Mouse (Mus musculus): ENCODE results near the gene Gm21981. TPM values are rescaled to one million over a fixed set of nuclear protein-coding genes. Genes with fewer than 3 reads are reported as not detected.

The Gm21981 gene
- polyA plus RNA-seq, 1 experiment = 5.8 TPM

DNA sequence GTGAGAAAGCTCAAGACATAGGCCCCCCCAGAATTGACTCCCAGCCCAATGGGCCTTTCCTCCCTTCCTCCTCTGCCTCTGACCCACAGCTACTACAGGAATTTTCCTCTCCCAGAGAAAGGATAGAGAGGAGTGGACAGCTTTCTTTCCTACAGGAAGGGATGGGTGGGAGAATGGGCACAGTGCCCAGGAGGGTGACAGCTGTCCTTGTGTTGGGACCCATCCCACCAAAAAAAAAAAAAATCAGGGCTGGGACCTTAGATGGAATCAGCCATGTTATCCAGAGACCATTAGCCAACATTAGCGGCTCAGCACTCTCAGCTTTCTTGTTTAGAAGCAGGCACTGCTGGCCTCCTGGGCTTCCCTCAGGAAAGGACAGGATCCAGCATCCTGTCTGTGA, 11.9 kb upstream of the Gm21981 start:
- Histone ChIP-seq H3K4me3 (ENCODE audit: insufficient read depth, low read length) (no peak overlapping the region), H3K27ac (ENCODE audit: insufficient read depth, low read length) (no peak overlapping the region), H3K4me1 (ENCODE audit: control insufficient read depth, insufficient read depth, low read length) (no peaks in the 10 kb centered on the region)
- no peak for TF ChIP-seq POLR2A (IDR thresholded peaks at IDR 0.05; ENCODE audit: extremely low read depth, insufficient read depth, low read length)
- no peak for TF ChIP-seq CTCF (IDR thresholded peaks at IDR 0.05; ENCODE audit: extremely low read depth, insufficient read depth, low read length)

DNA sequence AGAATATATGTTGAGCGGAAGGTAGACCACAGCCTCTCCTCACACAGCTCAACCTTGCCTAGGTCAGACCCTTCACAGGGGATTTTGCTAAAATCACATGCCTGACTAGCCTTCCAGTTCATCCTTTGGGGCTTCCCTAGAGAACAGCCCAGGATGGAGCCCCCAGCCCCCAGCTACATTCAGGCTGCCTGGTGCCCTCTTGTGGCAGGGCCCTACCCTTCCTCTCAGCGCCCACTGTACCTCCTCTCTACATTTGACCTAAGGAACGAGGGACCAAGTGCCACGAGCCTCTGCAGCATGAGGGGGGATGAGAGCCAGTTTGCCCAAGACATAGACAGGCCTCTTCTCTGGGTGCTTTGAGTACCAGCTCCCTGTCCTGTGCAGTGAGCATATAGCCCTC, 10.4 kb upstream of the Gm21981 start:
- H3K4me1 ChIP-seq (ENCODE audit: control insufficient read depth, insufficient read depth, low read length) = no peaks in the 10 kb centered on the region
- no peak overlapping the region for H3K4me3 ChIP-seq (ENCODE audit: insufficient read depth, low read length)
- TF ChIP-seq CTCF (IDR thresholded peaks at IDR 0.05; ENCODE audit: extremely low read depth, insufficient read depth, low read length) (no peak), POLR2A (IDR thresholded peaks at IDR 0.05; ENCODE audit: extremely low read depth, insufficient read depth, low read length) (no peak)
- H3K27ac ChIP-seq (ENCODE audit: insufficient read depth, low read length) = no peak overlapping the region

DNA sequence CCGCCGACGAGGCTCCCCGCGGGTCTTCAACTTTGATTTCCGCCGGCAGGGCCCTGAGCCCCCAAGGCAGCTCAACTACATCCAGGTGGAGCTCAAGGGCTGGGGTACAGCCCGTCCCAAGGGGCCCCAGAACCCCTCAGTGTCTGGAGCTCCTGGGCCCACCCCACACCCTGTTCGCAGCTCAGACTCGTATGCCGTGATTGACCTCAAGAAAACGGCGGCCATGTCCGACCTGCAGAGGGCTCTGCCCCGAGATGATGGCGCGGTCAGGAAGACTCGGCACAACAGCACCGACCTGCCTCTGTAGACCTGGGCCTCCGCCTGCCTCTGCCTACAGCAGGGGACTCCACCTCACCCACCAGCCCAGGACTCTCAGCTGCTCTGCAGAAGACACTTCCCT, 9.3 kb upstream of the Gm21981 start:
- Histone ChIP-seq H3K27ac (ENCODE audit: insufficient read depth, low read length) (no peak overlapping the region), H3K4me1 (ENCODE audit: control insufficient read depth, insufficient read depth, low read length) (no peaks in the 10 kb centered on the region), H3K4me3 (ENCODE audit: insufficient read depth, low read length) (no peak overlapping the region)
- no peak for TF ChIP-seq POLR2A (IDR thresholded peaks at IDR 0.05; ENCODE audit: extremely low read depth, insufficient read depth, low read length)
- no peak for TF ChIP-seq CTCF (IDR thresholded peaks at IDR 0.05; ENCODE audit: extremely low read depth, insufficient read depth, low read length)

DNA sequence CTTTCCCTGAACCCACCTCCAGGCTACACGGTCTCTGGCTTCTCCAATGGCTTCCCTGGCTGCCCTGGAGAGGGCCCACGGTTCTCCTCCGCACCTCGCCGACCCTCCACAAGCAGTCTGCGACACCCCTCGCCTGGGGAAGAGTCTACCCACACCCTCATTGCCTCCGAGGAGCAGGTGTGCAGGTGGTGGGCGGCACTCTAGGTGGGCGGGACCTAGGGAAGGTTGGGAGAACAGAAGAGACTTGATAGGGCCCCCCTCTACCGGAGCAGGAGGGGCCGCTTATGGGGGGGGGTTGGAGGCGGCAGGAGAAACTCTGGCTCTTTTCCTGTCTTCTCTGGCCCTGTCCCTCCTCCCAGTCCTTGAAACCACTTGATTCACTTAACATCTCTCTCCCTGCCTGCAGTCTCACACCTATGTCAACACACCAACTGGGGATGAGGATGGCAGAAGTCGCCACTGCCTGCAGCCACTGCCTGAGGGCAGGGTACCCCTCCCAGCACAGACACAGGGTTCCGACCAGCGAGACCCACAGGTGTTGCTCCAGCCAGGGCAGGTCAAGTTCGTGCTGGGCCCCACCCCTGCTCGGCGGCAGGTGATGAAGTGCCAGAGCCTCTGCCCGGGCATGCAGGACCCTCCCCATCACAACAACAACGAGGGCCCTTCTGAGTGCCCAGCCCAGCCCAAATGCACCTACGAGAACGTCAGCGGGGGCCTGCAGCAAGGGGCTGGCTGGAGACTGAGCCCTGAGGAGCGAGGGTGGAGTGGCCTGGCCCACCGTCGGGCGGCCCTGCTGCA, 8.5 kb upstream of the Gm21981 start:
- Histone ChIP-seq H3K4me3 (ENCODE audit: insufficient read depth, low read length) (no peak overlapping the region), H3K4me1 (ENCODE audit: control insufficient read depth, insufficient read depth, low read length) (no peaks in the 10 kb centered on the region), H3K27ac (ENCODE audit: insufficient read depth, low read length) (no peak overlapping the region)
- TF ChIP-seq CTCF (IDR thresholded peaks at IDR 0.05; ENCODE audit: extremely low read depth, insufficient read depth, low read length) (no peak), POLR2A (IDR thresholded peaks at IDR 0.05; ENCODE audit: extremely low read depth, insufficient read depth, low read length) (no peak)

DNA sequence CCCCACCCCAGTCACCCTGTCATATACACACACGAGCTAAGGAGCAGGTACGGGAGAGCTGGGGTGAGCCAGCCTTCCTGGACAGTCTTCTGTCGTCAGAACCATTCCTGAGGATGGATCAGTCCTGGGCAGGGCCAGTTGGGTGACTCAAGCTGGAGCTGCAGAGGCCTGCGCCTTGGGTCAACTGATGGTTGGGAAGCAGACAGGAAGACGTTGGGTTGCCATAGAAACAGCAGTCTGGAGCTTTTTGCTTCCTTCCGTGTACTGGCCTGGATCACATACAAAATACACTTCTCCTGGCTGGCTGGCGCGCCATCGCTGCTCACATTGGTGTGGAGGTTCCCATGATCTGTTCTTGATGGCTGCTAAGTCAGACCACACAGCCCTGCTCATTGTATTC, 7.5 kb upstream of the Gm21981 start:
- H3K4me1 ChIP-seq (ENCODE audit: control insufficient read depth, insufficient read depth, low read length) = no peaks in the 10 kb centered on the region
- no peak overlapping the region for H3K27ac ChIP-seq (ENCODE audit: insufficient read depth, low read length)
- TF ChIP-seq POLR2A (IDR thresholded peaks at IDR 0.05; ENCODE audit: extremely low read depth, insufficient read depth, low read length) = no peak
- H3K4me3 ChIP-seq (ENCODE audit: insufficient read depth, low read length) = no peak overlapping the region

DNA sequence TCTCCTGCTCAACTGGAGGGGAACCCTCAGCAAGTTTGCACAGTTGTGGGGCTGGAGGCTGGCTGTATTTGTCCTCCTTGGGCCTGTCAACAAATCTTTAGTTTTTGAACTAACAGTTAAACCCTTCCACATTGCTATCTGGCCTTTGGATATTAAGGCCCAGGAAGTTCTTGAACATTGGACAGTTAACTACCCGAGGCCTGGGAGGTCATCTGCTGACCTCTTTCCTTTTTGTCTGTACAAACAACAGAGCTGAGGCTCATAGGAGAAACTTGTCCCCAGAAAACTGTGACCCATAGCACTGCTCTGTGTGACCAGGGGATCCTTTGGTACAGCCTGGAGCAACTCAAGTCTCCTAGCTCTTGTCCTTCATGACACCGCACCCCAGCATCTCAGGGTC, 4.8 kb upstream of the Gm21981 start:
- Histone ChIP-seq H3K27ac (ENCODE audit: insufficient read depth, low read length) (no peak overlapping the region), H3K4me1 (ENCODE audit: control insufficient read depth, insufficient read depth, low read length) (no peaks in the 10 kb centered on the region; the same call in 1 of the 2 replicates), H3K4me3 (ENCODE audit: insufficient read depth, low read length) (no peak overlapping the region)
- TF ChIP-seq CTCF (IDR thresholded peaks at IDR 0.05; ENCODE audit: extremely low read depth, insufficient read depth, low read length) = no peak

DNA sequence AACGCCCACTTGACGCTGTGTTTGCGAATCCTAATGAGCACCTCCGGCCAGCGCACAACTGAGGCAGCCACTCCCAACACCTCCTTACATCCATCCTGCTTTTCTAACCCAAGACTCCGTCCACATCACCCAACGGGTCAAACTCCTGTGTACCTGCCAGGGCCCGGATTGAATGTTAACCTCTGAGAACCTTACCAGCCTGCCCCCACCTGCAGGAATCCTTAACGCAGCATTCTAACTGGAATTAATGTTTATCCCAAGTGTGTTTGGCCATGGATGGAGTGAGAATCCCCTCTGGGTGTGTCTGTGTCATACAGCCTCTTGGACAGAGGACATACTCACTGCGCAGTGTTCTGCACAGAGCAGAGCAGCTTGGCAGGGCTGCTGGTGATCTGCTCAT, 3.9 kb upstream of the Gm21981 start:
- Histone ChIP-seq H3K27ac (ENCODE audit: insufficient read depth, low read length) (no peak overlapping the region), H3K4me3 (ENCODE audit: insufficient read depth, low read length) (no peak overlapping the region), H3K4me1 (ENCODE audit: control insufficient read depth, insufficient read depth, low read length) (no peaks in the 10 kb centered on the region; the same call in 1 of the 2 replicates)
- TF ChIP-seq CTCF (IDR thresholded peaks at IDR 0.05; ENCODE audit: extremely low read depth, insufficient read depth, low read length) (no peak), POLR2A (IDR thresholded peaks at IDR 0.05; ENCODE audit: extremely low read depth, insufficient read depth, low read length) (no peak)

DNA sequence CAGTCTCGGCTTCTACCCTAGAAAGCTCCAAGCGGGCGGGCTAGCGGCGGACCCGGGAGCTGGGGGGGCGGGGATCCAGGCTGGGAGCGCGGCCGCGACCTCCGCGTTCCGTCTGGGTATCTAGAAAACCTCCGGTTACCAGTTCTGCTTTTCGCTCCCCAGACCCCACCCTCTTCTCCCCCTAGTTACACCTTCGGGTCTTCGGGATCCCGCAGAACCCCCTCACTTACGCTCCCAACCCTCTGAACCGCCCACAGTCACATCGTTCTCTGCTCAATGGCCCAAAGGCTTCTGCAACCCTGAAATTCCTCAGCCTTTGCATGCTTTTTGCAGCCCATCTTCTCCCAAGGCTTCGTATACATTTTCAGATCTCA, 1.1 kb upstream of the Gm21981 start:
- no peak for TF ChIP-seq POLR2A (IDR thresholded peaks at IDR 0.05; ENCODE audit: extremely low read depth, insufficient read depth, low read length)
- no peak for TF ChIP-seq CTCF (IDR thresholded peaks at IDR 0.05; ENCODE audit: extremely low read depth, insufficient read depth, low read length)
- Histone ChIP-seq H3K4me1 (ENCODE audit: control insufficient read depth, insufficient read depth, low read length) (no peaks in the 10 kb centered on the region; the same call in 1 of the 2 replicates), H3K4me3 (ENCODE audit: insufficient read depth, low read length) (peak overlapping the region; percentile 48), H3K27ac (ENCODE audit: insufficient read depth, low read length) (no peak overlapping the region)

DNA sequence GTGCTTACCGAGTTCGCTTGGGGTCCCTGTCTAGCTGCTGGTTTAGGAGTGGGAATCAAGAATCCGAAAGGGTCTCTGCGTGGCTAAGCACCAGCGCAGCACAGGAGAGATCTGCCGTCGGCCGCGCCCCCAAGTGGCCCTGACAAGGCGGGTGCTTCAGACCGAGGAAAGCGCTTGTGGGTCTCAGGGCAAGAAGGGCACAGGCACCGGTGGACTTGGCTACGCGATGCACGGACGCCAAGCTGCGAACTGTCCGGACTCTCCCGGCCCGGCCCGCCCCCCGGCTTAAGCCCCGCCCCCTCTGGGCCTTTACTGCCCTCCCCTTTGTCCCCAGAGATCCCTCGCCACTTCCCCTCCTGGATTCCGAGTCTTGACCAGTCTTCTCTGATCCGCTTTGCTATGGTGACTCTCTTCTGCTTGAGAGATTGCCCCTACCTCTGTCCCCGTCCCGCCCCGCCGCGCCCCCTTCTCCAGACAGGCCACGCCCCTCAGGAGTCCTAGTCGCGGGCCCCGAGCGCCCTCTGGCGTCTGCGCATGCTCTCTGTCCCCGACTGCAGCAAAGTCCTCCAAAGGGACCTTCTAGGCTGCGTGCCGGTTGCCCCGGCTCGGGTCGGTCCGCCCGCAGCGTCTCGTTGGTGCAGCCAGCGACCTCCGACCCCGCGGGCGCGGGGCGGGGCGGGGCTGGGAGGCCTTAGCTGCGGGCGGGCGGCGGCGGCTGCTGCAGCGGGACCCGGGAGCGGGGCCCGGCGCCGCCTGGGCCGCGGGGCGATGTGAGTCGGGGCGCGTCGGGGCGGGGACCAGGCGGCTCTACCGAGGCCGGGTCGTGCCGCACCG, 465 bp upstream of the Gm21981 start, which contains the start of gene Prickle4:
Gene Prickle4, minus strand, starts transcription at position 234 of the 834 bp plus-strand sequence.
- TF ChIP-seq CTCF (IDR thresholded peaks at IDR 0.05; ENCODE audit: extremely low read depth, insufficient read depth, low read length) (peak; percentile 45), POLR2A (IDR thresholded peaks at IDR 0.05; ENCODE audit: extremely low read depth, insufficient read depth, low read length) (peak; percentile 35; the same call in 1 of the 2 replicates)
- Histone ChIP-seq H3K4me3 (ENCODE audit: insufficient read depth, low read length) (peak within 1 kb of the TSS; percentile 48), H3K27ac (ENCODE audit: insufficient read depth, low read length) (no peak within 1 kb of the TSS), H3K4me1 (ENCODE audit: control insufficient read depth, insufficient read depth, low read length) (no peaks in the 10 kb centered on the region; the same call in 1 of the 2 replicates)

Data from cortical plate, adult 2 months (tissue).